Mouse (Mus musculus) kidney, embryonic 16.5 days (tissue): Measurements from ENCODE around the gene Thbs4. TPM values are rescaled to one million over a fixed set of nuclear protein-coding genes. Genes with fewer than 3 reads are reported as not detected.

Experiments used
- ATAC-seq: fragments of 200-750 bp; cut with Nextera tagmentation; 2 replicates; pipeline ENCODE4 v1.8.0; 2017; ENCODE audit warnings: moderate TSS enrichment; ENCODE audit not compliant: low FRiP score, low TSS enrichment
- H3K27ac ChIP-seq: fragments of 300-500 bp; sonication (generic); 2 replicates; pipeline ENCODE4 v1.5.1; 2014; ENCODE audit warnings: low read length
- H3K27me3 ChIP-seq: fragments of 300-500 bp; sonication (generic); 2 replicates; pipeline ENCODE4 v1.6.1; 2014; ENCODE audit warnings: low read length, control low read depth, mixed read lengths; ENCODE audit not compliant: insufficient read depth
- H3K36me3 ChIP-seq: fragments of 300-500 bp; sonication (generic); 2 replicates; pipeline ENCODE4 v1.6.1; 2014; ENCODE audit warnings: low read length, control low read depth, mixed read lengths; ENCODE audit not compliant: insufficient read depth
- H3K4me1 ChIP-seq: fragments of 300-500 bp; sonication (generic); 2 replicates; pipeline ENCODE4 v1.6.1; 2014; ENCODE audit warnings: low read length, control low read depth, mixed read lengths; ENCODE audit not compliant: insufficient read depth
- H3K4me2 ChIP-seq: fragments of 300-500 bp; sonication (generic); replicated peaks from 2 replicates; pipeline ENCODE4 v1.6.1; 2014; ENCODE audit warnings: low read depth, low read length
- H3K4me3 ChIP-seq: fragments of 300-500 bp; sonication (generic); 2 replicates; pipeline ENCODE4 v1.5.1; 2014; ENCODE audit warnings: mild to moderate bottlenecking, low read length
- H3K9ac ChIP-seq: fragments of 300-500 bp; sonication (generic); replicated peaks from 2 replicates; pipeline ENCODE4 v1.6.1; 2014; ENCODE audit warnings: low read length
- H3K9me3 ChIP-seq: fragments of 300-500 bp; sonication (generic); 2 replicates; pipeline ENCODE4 v1.6.1; 2016; ENCODE audit warnings: low read length, control low read depth
- WGBS: fragments of 180-500 bp; shearing (Covaris S2); extraction: QIAGEN DNeasy Blood & Tissue Kit; methylation state at CpG from one replicate; pipeline ENCODE4 v1.1.7; 2014; 5-methylcytosine and 5-hydroxymethylcytosine counted together
- polyA plus RNA-seq: library from polyadenylated mRNA; unstranded; fragments of >200 nt; fragmentation: Nextera tagmentation; extraction: Ambion mirVana; gene quantifications from 2 replicates; pipeline ENCODE4 v1.2.1, GENCODE M21; 2015

Thbs4 gene
- polyA plus RNA-seq, 1 experiment from 2014 or later: 2.1 TPM

GRCm38 (mm10) chr13:92732836-92733235 is 61.8 kb downstream of the Thbs4 start:
- peaks cover 8% of the 10 kb centered on the region for H3K4me1 ChIP-seq
- ATAC-seq: no peak
- no peaks in the 10 kb centered on the region for H3K27me3 ChIP-seq
- no peak overlapping the region for H3K9ac ChIP-seq
- no peak overlapping the region for H3K27ac ChIP-seq
- no peak overlapping the region for H3K4me3 ChIP-seq
- 83% methylated on average over 5 of the region's 5 CpGs for WGBS
- H3K36me3 ChIP-seq: no peaks in the 10 kb centered on the region
- no peaks in the 10 kb centered on the region for H3K9me3 ChIP-seq
- H3K4me2 ChIP-seq: no peak overlapping the region

DNA sequence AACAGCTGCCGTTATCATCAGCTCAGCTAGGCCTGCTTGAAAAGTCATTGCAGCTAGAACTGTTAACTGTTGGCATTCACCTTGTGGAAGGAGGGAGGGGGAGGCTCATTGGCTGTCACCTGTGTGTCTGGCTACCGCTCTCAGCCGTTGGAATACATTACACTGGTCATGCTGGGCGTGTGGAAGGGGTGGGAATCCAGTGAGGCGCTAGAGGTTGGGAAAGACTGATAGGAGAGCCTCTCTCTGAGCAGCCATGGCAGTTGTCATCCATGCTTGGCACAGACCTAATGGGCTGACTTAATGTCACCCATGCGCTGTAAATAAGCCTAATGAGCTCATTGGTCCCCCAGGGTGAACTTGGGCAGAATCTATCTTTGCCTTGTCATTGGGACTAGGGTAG is 62.8 kb downstream of the Thbs4 start:
- H3K4me1 ChIP-seq: peaks cover 5% of the 10 kb centered on the region
- H3K9me3 ChIP-seq: no peaks in the 10 kb centered on the region
- ATAC-seq: no peak
- no peak overlapping the region for H3K4me3 ChIP-seq
- H3K4me2 ChIP-seq: no peak overlapping the region
- no peaks in the 10 kb centered on the region for H3K36me3 ChIP-seq
- H3K27me3 ChIP-seq: no peaks in the 10 kb centered on the region
- WGBS: 86% methylated on average over 6 of the region's 6 CpGs
- H3K27ac ChIP-seq: no peak overlapping the region
- H3K9ac ChIP-seq: no peak overlapping the region

GRCm38 (mm10) chr13:92729811-92730210 is 64.8 kb downstream of the Thbs4 start:
- Histone ChIP-seq H3K4me3 (no peak overlapping the region), H3K4me2 (no peak overlapping the region), H3K4me1 (no peaks in the 10 kb centered on the region), H3K9ac (no peak overlapping the region), H3K27ac (no peak overlapping the region), H3K27me3 (no peaks in the 10 kb centered on the region), H3K9me3 (no peaks in the 10 kb centered on the region), H3K36me3 (no peaks in the 10 kb centered on the region)
- 41% methylated on average over 13 of the region's 13 CpGs for WGBS
- no peak for ATAC-seq

DNA sequence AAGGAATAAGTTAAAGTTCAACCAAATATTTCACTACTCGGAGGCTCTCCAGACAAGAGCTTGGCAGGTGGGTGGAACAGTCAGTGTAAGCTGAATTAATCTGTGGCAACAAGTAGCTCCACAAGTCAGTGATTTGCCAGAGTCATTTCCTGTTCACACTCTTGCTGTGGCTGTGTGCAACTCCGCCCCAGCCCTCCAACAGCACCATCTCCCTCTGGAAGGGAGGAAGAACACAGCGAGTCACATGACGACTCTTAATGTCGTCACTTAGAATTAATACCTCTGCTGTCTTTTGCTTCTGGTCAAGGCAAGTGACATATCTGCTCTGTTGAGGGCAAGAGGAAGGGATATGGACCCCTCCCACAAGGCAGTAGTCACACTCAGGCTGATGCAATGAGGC is 72.2 kb downstream of the Thbs4 start:
- Histone ChIP-seq H3K9me3 (no peaks in the 10 kb centered on the region), H3K4me1 (no peaks in the 10 kb centered on the region), H3K36me3 (no peaks in the 10 kb centered on the region), H3K27ac (no peak overlapping the region), H3K4me3 (no peak overlapping the region), H3K9ac (no peak overlapping the region), H3K27me3 (no peaks in the 10 kb centered on the region), H3K4me2 (no peak overlapping the region)
- 56% methylated on average over 5 of the region's 5 CpGs for WGBS
- ATAC-seq: no peak

DNA sequence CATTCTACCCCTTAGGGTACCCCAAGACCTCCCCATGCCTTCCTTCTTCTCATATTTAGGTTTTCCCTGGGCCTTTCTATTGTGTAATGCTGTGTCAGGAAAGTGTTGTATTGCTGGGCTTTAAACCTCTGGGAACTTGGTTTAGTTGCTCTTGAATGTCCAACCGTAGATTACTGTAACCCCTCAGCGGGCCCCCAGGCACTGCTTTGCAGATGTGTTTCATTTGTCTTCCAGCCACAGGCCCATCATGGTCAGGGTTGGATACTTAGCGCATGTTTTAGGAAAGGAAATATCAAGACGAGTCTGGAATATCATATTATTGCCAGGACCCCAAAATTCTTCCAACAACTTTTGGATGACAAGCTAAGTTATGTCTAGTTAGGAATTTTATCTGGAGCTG is 73.6 kb downstream of the Thbs4 start:
- H3K4me3 ChIP-seq: no peak overlapping the region
- no peak overlapping the region for H3K27ac ChIP-seq
- H3K4me2 ChIP-seq: no peak overlapping the region
- no peak for ATAC-seq
- no peaks in the 10 kb centered on the region for H3K36me3 ChIP-seq
- no peaks in the 10 kb centered on the region for H3K4me1 ChIP-seq
- no peak overlapping the region for H3K9ac ChIP-seq
- no peaks in the 10 kb centered on the region for H3K27me3 ChIP-seq
- no peaks in the 10 kb centered on the region for H3K9me3 ChIP-seq
- 83% methylated on average over 4 of the region's 4 CpGs for WGBS

GRCm38 (mm10) chr13:92717851-92718665 is 76.6 kb downstream of the Thbs4 start:
- H3K4me3 ChIP-seq: no peak overlapping the region
- H3K4me1 ChIP-seq: no peaks in the 10 kb centered on the region
- no peaks in the 10 kb centered on the region for H3K27me3 ChIP-seq
- H3K4me2 ChIP-seq: no peak overlapping the region
- no peaks in the 10 kb centered on the region for H3K36me3 ChIP-seq
- no peak for ATAC-seq
- WGBS: 98% methylated on average over 3 of the region's 3 CpGs
- no peak overlapping the region for H3K9ac ChIP-seq
- H3K9me3 ChIP-seq: no peaks in the 10 kb centered on the region
- H3K27ac ChIP-seq: no peak overlapping the region

- H3K27ac ChIP-seq: no peak overlapping the region
- no peaks in the 10 kb centered on the region for H3K9me3 ChIP-seq
- no peaks in the 10 kb centered on the region for H3K27me3 ChIP-seq
- no peak overlapping the region for H3K9ac ChIP-seq
- H3K4me3 ChIP-seq: no peak overlapping the region
- peaks cover 11% of the 10 kb centered on the region; the same call in 1 of the 2 replicates for H3K36me3 ChIP-seq
- H3K4me1 ChIP-seq: no peaks in the 10 kb centered on the region
- WGBS: 87% methylated on average over 4 of the region's 4 CpGs
- no peak overlapping the region for H3K4me2 ChIP-seq
- no peak for ATAC-seq
These were observed 82.0 kb downstream of the Thbs4 start for GRCm38 (mm10) chr13:92712619-92713018.

- H3K36me3 ChIP-seq: peaks cover 11% of the 10 kb centered on the region; the same call in 1 of the 2 replicates
- WGBS: 94% methylated on average over 1 of the region's 1 CpGs
- no peak overlapping the region for H3K4me2 ChIP-seq
- H3K4me3 ChIP-seq: no peak overlapping the region
- no peak for ATAC-seq
- H3K9ac ChIP-seq: no peak overlapping the region
- H3K4me1 ChIP-seq: no peaks in the 10 kb centered on the region
- no peaks in the 10 kb centered on the region for H3K9me3 ChIP-seq
- no peaks in the 10 kb centered on the region for H3K27me3 ChIP-seq
- no peak overlapping the region for H3K27ac ChIP-seq
These were observed 82.8 kb downstream of the Thbs4 start for GRCm38 (mm10) chr13:92711821-92712220.

DNA sequence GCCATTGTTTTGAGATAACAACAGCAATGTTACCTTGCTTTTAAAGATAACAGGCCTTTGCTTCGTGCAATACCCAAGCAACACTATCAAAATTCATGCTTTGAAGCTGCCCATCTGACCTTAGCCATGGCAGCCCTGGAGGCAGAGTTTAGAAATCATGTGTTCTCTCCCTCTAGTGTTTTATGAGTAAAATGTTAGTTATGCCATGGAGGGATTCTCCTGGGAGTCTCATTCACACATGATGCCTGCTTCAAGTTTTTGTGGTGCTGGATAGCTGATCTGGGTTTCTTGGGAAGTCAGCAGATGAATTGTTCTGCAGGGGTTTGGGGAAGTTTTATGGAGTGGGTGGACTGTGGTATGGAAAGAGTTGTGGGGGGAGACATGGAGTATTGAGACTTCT is 84.3 kb downstream of the Thbs4 start:
- no peaks in the 10 kb centered on the region for H3K27me3 ChIP-seq
- H3K4me2 ChIP-seq: no peak overlapping the region
- H3K4me3 ChIP-seq: no peak overlapping the region
- H3K36me3 ChIP-seq: peaks cover 16% of the 10 kb centered on the region
- ATAC-seq: no peak
- no peak overlapping the region for H3K9ac ChIP-seq
- H3K9me3 ChIP-seq: no peaks in the 10 kb centered on the region
- H3K4me1 ChIP-seq: no peaks in the 10 kb centered on the region
- no peak overlapping the region for H3K27ac ChIP-seq
- whole genome bisulfite sequencing: 61% methylated on average over 1 of the region's 1 CpGs

DNA sequence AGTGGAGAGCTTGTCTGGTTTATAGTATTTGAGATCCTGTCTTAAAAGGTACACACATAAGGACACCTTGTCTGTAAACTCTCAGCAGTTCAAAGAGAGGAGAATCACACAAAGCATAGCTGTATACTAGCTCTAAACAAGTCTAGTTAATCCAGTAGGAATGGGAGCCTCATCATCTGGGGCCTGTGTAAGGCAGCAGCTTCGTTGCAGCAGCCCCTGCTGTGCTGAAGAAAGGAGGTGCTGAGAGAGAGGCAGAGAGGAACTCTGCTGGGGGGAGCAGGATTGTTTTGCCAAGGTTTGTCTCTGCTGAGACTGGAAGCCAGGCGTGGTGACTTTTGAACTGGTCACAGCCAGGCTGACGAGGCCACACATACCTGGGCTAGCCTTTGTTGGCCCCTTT is 85.1 kb downstream of the Thbs4 start:
- Histone ChIP-seq H3K27me3 (no peaks in the 10 kb centered on the region), H3K4me1 (no peaks in the 10 kb centered on the region), H3K36me3 (peaks cover 16% of the 10 kb centered on the region), H3K9me3 (no peaks in the 10 kb centered on the region), H3K4me3 (no peak overlapping the region), H3K27ac (no peak overlapping the region), H3K4me2 (no peak overlapping the region), H3K9ac (no peak overlapping the region)
- no peak for ATAC-seq
- WGBS: 51% methylated on average over 3 of the region's 3 CpGs
